Mouse (Mus musculus): ENCODE results near the gene Wfdc5. TPM values are rescaled to one million over a fixed set of nuclear protein-coding genes. Genes with fewer than 3 reads are reported as not detected.

Gene Wfdc5
- total RNA-seq, 2 experiments from 2014 or later, result not detected

DNA sequence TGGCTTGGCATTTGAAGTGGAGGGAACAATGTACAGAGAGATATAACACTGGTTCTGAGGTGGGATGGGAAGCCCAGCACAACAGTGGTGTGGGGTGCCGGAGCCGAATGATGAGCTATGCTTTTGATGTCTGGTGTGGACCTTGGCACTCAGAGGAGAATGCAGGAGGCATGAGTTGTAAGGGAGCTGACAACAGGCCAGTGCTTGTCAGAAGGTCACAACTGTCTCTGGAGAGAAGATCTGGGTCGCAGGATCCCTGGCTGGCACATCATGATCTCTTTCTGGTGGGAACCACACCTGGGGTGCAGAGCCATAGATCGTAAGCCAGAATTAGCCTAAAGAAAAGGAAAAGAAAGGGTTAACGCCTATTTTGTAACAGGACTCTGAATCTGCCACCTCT, 4.7 kb downstream of the Wfdc5 start:
- intact Hi-C loops (cut with DNase I), result no loop called here
- DNase-seq (ENCODE audit: low spot score in 2 of 2), result no peak

DNA sequence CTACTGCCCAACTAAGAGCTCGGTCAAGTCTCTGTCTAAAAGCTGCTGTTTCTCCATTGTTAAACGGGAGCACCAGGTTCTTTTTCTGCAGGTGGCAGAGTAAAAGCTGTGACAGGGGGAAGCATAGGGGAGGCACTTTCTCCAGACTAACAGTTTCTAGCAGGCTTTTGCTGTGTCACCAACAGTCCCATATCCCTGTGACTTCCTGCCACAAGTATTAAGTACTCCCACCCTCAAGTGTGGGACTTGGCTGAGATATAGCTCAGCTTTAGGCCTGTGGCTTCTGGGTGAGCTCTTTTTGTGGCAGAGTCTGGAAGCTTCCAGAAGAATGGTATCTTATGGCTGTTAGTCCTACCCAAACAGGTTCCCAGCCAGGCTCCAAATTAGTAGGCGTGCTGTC, 6.7 kb downstream of the Wfdc5 start:
- no peak for DNase-seq (ENCODE audit: low spot score in 2 of 2)

DNA sequence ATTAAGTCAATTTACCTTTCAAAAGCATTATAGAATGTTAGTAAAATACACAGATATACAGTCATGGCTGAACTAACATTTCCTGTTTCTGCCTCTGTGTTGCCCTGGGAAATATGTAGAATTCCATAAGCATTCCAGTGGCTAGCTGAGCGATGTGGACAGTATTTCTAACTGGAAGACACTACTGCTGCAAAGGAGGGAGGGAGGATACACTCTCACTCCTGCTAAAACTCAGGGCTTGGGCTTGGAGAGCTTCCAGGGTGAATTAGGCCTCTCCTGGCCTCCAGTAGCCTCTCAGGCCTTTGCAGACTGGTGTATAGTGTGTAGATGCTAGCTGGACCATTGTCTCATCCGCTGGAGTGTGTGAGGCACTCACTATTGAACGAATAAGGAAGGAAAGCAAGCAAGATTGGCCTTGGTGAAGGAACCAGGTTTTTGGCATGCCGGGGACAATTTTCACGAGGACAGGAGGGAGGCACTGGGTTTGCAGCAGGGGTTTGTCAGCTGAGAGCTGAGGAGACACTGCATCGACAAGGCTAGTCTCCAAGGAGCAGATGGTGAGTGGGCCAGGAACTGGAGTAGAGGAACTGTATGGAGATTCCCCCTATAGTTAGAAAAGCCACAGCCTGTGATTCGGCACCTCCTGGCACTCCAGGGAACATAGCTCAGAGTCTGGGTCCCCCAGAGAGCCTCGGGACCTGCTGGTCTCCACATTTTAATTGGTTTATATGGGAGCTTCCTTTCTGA, 7.7 kb downstream of the Wfdc5 start:
- intact Hi-C loops (cut with DNase I), result loop anchor here (5.0 kb wide), 1 partner anchor 38 kb away; no protein-coding TSS in a partner anchor
- peak; percentile 73 to 83 for DNase-seq (ENCODE audit: low spot score in 2 of 2)

More for the DNA sequence above, 6.7 kb downstream of the Wfdc5 start:
- intact Hi-C loops (cut with DNase I), result no loop called here

DNA sequence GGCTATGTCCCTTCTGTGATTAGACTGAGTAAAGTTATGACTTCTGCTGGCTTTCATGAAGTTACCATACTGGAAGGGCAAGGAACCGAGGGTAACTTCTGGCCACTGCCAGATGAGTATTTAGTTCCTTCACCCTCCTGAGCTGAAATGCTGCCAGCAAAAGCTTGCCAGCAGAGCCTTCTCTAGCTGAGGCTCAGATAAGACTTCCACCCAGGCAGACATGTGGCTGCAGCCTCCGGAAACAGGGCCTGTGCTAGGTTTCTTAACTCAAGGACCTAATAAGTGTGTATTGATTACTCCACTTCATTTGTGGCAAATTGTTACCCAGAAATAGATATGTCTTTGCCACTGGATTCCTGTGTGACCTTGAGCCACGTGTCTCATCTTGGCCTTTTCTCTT, 9.1 kb downstream of the Wfdc5 start:
- intact Hi-C loops (cut with DNase I), result loop anchor here (5.0 kb wide), 1 partner anchor 36 kb away; no protein-coding TSS in a partner anchor
- no peak for DNase-seq (ENCODE audit: low spot score in 2 of 2)

DNA sequence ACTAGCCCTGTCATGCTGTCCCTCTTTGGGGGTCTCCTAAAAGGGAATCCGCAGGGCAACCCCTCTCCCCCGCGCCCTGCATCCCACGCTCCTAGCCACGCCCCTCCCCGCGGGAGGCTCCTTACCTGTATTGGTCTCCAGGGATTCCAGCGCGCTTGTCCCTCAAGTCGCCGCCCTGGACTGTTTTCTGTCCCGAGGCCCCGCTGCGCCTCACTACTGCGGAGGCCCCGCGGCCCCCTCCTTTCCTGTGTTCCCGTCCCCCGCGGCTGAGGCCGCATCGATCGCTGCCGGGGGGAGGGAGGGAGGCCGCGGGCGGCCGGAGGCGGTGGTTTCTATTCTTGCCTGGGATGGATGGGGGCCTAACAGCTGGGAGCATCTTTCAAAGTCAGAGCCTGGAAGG, 11.6 kb downstream of the Wfdc5 start, which contains the start of gene Kcns1:
Gene Kcns1 (minus strand): TSS at position 212 of the 400 bp plus-strand sequence.
- no peak for DNase-seq (ENCODE audit: low spot score in 2 of 2)
- intact Hi-C loops (cut with DNase I), result loop anchor here (5.0 kb wide), 1 partner anchor 34 kb away; no protein-coding TSS in a partner anchor

DNA sequence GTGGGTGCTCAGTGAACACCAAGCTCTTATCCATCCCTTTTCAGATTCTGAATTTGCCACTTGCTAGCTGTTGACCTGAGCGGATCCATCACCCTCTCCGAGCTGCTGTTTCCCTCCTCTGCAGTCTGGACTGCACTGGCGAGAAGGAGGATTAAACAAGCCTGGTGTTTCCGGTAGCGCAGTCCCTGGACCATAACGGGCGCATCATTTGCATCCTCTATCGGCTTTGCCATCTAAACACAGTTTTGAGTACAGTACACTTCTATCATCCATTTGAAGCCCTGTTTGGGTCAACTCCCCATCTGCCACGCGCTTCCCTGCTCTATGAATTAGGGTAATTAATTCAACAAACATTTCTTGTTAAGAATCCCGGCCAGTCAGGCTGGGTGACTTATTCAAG, 12.2 kb downstream of the Wfdc5 start:
- DNase-seq (ENCODE audit: low spot score in 2 of 2), result no peak
- intact Hi-C loops (cut with DNase I), result loop anchor here (5.0 kb wide), 1 partner anchor 33 kb away; no protein-coding TSS in a partner anchor

DNA sequence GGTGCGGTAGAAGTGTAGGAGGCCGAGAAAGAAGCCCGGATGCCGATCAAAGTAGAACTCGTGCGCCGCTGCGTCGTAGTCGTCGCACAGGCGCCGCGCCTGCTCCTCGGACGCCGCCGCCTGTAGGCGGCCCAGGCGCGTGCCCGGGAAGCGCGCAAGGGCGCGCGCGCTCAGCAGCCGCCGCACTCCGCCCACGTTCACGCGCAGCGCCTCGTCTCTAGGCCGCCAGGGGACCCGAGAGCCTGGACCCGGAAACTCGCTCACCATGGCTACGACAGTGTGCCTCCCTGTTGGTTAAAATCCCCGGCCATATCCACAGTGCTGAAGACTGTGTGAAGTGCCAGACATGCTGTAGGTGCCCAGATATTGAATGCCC, 14.0 kb downstream of the Wfdc5 start:
- peak; percentile 41 to 61 for DNase-seq (ENCODE audit: low spot score in 2 of 2)
- intact Hi-C loops (cut with DNase I), result no loop called here

DNA sequence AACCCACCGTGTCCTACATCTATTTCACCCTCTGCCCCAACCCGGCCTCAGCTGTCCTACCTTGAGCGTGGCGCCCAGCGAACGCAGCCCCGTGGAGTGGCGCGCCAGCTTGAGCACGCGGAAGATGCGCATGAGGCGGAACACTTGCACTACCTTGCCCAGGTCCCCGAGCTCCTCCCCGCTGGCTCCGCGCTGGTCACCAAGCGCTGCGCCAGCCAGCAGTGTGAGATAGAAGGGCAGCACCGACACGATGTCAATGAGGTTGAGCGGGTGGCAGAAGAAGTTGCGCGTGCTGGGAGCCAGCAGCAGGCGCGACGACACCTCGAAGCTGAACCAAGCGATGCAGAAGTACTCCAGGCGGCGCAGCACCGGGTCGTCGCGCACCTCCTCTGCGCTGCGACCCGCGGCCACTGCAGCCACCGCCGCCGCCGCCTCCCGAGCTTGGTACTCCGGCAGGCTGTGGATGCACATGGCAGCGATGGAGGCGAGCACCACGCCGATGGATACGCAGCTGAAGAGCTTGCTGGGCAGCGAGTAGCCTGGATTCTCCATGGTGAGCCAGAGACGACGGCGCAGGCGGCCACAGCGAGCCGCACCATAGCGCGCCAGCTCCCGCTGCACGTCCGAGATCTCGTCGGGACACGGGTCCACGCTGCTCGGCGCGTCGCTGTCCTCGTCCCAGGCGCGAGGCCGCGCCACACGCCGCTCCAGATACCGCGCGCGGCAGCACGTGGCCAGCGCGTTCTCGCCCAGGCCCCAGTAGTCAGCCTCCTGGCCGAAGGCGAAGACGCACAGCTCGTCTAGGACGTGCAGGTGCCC, 14.6 kb downstream of the Wfdc5 start:
- intact Hi-C loops (cut with DNase I), result no loop called here
- DNase-seq (ENCODE audit: low spot score in 2 of 2), result no peak

DNA sequence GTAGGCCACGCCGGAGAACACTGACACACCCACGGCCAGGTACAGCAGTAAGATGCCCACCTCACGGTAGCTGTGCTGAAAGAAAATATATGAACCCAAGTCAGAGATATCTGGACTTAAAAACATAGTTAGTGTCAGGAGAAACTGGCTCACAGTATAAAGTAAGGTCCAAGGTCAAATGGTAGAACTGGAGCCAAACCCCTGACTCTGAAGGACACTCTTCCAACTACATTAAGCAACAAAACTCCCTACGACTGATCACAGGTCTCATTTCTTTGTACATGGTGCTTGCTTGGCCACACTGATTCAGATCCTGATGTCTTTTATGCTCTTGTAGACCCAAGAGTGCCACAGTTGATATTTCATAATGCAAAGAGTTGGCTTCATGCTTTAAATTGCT, 17.6 kb downstream of the Wfdc5 start:
- no peak for DNase-seq (ENCODE audit: low spot score in 2 of 2)
- intact Hi-C loops (cut with DNase I), result no loop called here

DNA sequence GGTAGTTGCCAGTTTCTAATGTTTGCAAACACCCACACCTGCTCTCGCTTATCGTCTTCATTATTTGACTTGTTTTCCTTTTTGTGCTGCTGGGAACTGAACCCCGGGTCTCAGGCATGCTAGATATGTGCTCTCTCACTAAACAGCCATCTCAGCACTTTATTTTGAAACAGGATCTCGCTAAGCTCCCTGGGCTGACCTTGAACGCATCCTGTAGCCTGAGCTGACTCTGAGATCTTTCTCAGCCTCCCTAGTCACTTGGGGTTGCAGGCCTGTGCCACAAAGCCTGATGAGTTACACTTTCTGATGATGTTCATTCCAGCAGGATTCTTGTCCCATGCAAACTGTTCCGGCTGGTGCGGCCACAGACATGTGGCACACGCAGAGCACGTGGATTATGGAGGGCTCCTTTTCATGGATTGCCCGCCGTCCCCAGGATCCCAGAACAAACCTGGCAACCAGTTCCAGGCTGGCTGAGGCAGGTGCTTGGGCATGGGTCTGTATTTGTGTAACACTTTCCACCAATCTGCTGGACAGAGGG, 21.0 kb downstream of the Wfdc5 start:
- DNase-seq (ENCODE audit: low spot score in 2 of 2), result no peak
- intact Hi-C loops (cut with DNase I), result no loop called here

DNA sequence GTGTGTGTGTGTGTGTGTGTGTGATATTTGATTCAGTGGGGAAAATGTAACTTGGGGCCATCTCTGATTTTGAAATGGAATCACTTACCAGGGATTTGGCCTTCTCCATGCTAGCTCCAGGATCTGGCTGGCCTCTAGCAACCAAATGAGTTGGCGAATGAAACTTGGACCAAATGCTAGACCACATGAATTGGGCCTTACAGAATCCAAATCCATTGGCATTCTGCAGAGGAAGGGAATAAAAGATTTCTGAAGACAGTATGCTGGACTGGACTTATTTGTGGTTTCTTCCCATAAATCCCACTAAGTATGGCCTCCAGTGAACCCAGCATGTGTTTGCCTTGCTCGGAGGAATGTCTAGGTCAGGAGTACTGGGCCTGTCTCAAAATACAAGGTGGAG, 23.7 kb downstream of the Wfdc5 start:
- no peak for DNase-seq (ENCODE audit: low spot score in 2 of 2)
- intact Hi-C loops (cut with DNase I), result no loop called here

DNA sequence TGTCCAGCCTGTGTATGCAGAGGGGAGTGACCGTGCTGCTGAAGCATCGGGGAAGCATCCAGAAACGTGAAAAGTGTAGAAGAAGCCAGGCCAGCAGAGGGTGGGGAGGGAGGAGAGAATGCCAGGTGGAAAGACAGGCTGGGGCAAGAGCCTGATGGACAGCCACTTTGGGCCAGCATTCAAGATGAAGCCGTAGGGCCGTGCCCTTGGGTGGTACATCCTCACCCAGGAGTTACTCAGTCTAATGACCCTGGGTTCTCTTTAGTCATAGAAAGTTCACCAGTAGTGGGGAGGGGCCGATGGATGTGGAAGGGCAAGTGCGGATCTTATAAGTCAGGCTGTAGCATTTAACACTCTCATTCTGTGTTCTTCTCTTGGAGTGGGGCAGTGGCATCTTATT, 26.4 kb downstream of the Wfdc5 start:
- intact Hi-C loops (cut with DNase I), result no loop called here
- no peak for DNase-seq (ENCODE audit: low spot score in 2 of 2)

DNA sequence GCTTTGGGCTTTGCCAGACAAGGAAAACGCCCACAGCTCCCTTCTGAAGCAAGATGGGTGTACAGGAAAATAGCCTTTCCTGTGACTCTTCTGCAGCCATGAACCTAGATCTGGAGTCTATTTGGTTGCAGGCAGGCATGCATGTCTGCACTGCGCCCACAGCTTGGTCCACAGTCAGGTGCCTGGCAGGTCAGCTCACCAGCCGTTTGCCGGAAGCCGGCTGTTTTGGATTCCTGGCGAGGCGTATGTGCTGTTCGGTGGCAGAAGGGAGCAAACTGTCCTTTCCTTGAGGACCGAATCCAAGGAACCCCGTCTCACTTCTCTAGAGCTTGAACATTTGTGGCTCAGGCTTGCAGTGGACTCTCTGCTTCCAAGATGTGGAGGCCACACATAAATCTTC, 28.5 kb downstream of the Wfdc5 start:
- DNase-seq (ENCODE audit: low spot score in 2 of 2), result no peak
- intact Hi-C loops (cut with DNase I), result no loop called here

DNA sequence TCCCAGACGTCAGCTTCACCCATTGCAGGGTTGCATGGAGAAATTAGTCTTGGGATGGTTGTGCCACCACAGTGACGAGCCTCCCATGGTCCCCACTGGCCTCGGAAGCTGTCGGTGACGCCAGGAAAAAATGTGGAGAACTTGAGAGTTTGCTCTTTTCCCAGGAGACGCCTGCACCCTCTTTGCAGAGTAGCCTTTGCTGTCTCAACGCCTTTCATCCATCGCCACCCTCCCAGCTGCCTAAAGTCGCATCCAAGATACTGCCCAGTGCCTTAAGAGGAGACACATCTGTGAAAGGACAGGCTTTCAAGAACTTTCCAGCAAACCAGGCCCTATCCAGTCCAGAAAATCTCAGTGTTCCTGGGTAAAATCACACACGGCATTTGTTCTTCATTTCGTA, 30.2 kb downstream of the Wfdc5 start:
- DNase-seq (ENCODE audit: low spot score in 2 of 2), result no peak
- intact Hi-C loops (cut with DNase I), result no loop called here

DNA sequence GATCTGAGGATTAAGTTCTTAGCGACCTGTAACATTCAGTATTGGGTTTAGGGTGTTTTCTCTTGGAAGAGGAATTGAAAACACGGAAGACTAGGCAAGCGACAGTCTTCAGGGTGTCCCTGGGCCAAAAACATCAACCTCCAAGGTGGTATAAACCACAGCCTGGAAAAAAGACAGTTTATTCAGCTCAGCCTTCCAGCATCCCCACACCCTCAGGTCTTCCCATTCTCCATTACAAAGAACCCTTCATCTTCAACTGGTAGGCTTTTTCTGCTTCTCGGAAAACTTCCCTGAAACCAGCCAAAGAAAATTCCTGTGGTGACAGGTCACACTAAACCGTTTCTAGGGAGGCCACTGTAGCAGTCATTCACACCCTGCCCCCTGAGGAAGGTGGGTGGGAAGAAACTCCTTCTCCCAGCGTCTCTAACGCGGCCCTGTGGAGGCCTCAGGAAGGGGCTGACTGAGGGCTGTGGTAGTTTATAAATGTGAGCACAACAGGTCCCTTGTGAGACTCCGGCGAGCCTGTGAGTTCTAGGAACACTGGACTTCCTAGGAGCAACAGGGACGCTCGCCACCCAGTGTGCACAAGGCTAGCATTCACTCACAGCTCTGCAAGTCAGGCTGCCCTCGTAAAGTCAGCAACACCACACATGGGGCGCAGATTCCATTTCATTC, 32.3 kb downstream of the Wfdc5 start:
- no peak for DNase-seq (ENCODE audit: low spot score in 2 of 2)
- intact Hi-C loops (cut with DNase I), result no loop called here

DNA sequence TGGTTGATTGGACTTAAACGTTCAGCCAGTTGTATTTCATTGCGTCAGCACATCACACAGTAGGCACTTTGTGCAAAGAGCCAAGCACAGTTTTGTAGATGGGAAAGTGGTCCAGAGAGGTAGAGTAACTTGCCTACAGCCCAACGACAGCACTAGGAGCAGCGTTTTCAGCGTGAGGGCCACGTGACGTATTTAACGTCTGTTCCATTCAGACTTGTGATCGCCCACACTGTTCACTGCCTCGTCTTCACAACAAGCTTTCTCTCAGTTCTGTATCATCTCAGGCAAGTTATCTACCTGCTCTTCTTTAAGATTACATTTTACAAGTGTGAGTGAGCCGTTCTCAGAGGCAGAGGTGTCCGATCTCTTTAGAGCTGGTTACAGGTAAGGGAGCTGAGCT, 36.0 kb downstream of the Wfdc5 start:
- intact Hi-C loops (cut with DNase I), result no loop called here
- DNase-seq (ENCODE audit: low spot score in 2 of 2), result peak in 1 of 2 experiments; percentile 46

DNA sequence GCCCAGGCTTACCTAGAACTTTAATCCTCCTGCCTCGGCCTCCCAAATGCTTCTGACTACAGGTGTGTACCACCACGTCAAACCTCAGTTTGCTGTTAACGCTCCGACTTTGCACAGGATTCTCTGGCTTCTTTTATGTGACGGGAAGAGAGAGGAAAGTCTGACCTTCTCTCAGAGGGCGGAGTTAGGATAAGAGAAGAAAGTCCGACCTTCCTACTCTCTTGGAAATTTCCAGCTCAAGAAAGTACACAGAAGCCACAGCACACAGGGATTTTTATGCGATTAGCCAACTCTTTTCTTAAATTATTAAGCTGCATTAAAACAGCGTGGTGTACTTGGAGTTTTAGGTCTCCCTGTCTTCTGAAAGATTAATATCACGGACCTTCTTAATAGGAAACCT, 38.0 kb downstream of the Wfdc5 start:
- intact Hi-C loops (cut with DNase I), result no loop called here
- no peak for DNase-seq (ENCODE audit: low spot score in 2 of 2)

DNA sequence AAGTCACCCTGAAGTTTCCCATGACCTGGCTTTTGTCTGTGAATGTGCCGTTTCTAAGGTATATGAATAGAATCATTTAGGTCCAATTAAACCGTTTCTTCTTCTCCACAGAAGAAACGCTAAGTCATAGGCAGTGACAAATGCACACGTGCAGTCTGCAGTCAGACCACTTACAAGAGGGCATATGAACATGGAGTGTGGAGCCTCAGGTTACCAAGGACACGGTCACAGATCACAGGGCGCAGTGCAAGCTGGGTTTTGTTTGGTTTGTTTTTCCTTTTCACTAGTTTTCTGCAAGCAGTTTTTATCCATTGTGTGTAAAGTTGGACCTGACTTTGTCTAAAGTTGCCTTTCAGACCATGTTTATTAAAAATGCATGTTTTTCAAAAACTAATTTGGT, 38.5 kb downstream of the Wfdc5 start:
- no peak for DNase-seq (ENCODE audit: low spot score in 2 of 2)
- intact Hi-C loops (cut with DNase I), result no loop called here

DNA sequence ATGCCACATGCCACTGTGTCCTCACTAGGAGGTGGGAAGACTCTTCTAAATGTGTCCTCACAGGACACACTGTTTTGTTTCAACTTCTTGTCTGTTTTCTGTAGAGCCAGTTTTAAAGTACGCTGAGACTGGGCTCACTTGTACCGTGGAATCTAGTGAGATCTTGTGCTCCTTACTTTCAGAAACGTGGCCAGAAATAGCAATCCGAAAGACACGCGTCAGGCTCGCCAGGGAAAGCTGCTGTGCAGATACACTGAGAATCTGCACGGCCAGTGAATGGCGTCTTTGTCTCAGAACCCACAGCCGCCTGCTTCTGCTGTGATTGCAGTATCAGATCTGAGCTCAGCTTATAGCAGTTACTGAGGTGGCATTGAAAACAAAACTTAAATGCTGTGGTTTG, 40.5 kb downstream of the Wfdc5 start:
- intact Hi-C loops (cut with DNase I), result no loop called here
- DNase-seq (ENCODE audit: low spot score in 2 of 2), result peak; percentile 59 to 61

DNA sequence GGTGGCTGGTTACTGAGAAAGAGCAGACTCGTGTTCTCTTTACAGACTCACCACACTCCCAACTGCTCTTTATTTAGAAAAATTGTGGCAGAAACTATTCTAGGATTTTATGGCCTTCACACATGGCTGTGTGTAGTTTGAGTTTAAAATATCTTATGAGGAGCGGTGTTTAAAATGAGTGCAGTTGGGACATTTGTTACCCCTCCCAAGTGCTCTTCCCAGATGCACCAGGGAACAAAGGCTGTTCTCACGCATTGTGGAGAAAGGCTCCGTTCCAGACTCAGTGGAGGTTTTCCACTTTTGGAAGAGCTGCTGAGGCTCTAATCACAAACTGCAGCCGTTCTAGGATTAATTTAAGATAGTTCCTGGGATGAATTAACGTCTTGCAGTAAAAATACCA, 44.8 kb downstream of the Wfdc5 start:
- DNase-seq (ENCODE audit: low spot score in 2 of 2), result peak; percentile 48 to 55
- intact Hi-C loops (cut with DNase I), result loop anchor here (5.0 kb wide), 2 partner anchors 35 to 210 kb away; partner anchors contain the start of gene Kcns1

Data from left cerebral cortex, postnatal 14 days (tissue).